Mouse (Mus musculus) liver, adult (tissue): ENCODE results near the gene Tuba1a.

Experiments used
- GATA4 ChIP-seq: IDR thresholded peaks from 2 replicates; pipeline ENCODE4 v1.6.1; 2014; ENCODE audit warnings: mild to moderate bottlenecking, low read length; ENCODE audit not compliant: insufficient replicate concordance

The Tuba1a gene

GRCm38 (mm10) chr15:98917538-98918498 lies 35.7 kb downstream of the Tuba1a start, which contains the start of gene Lmbr1l:
Gene Lmbr1l, minus strand, starts transcription at chr15:98918231.
- peak; percentile 40; the same call in 1 of the 2 replicates for TF ChIP-seq GATA4

- TF ChIP-seq GATA4: no peak
These were observed 36.4 kb downstream of the Tuba1a start for GRCm38 (mm10) chr15:98917091-98917490.

GRCm38 (mm10) chr15:98916016-98916415 lies 37.5 kb downstream of the Tuba1a start:
- no peak for TF ChIP-seq GATA4

GRCm38 (mm10) chr15:98914903-98915302 lies 38.6 kb downstream of the Tuba1a start:
- no peak for TF ChIP-seq GATA4

GRCm38 (mm10) chr15:98904692-98905091 lies 48.8 kb downstream of the Tuba1a start:
- no peak for TF ChIP-seq GATA4

- no peak for TF ChIP-seq GATA4
These were observed 50.9 kb downstream of the Tuba1a start for GRCm38 (mm10) chr15:98902600-98902999.

GRCm38 (mm10) chr15:98901530-98901929 lies 52.0 kb downstream of the Tuba1a start:
- no peak for TF ChIP-seq GATA4
